Mouse (Mus musculus): Measurements from ENCODE around the gene Hspa12b. TPM values are rescaled to one million over a fixed set of nuclear protein-coding genes. Genes with fewer than 3 reads are reported as not detected.

Hspa12b gene
- total and polyA plus RNA-seq, 3 experiments: 0.56 to 2.0 (median 1.7) TPM

- Histone ChIP-seq H3K36me3 (replicated peaks in 1 of 2; ENCODE audit: control insufficient read depth in 1 of 2, insufficient read depth in 1 of 2, low read length in 1 of 2) (peaks cover 0 to 4% of the 10 kb centered on the region in 2 experiments), H3K9me3 (replicated peaks; ENCODE audit: low read length) (peaks cover 13% of the 10 kb centered on the region), H3K27ac (ENCODE audit: insufficient read depth, low read depth) (no peak overlapping the region), H3K4me2 (ENCODE audit: insufficient read depth, low read depth, poor library complexity, severe bottlenecking) (no peak overlapping the region), H3K9ac (ENCODE audit: insufficient read depth, low read depth) (no peak overlapping the region), H3K27me3 (replicated peaks) (no peaks in the 10 kb centered on the region), H3K4me3 (replicated peaks in 1 of 3; ENCODE audit: low read depth in 2 of 3, low read length in 2 of 3, poor library complexity in 1 of 3) (no peak overlapping the region), H3K79me2 (replicated peaks; ENCODE audit: control insufficient read depth, extremely low read depth, insufficient read depth, poor library complexity, severe bottlenecking) (no peaks in the 10 kb centered on the region), H3K4me1 (ENCODE audit: control insufficient read depth in 1 of 2, insufficient read depth in 2 of 2) (peaks cover 0 to 7% of the 10 kb centered on the region in 2 experiments; a peak in 1 of 4 replicates)
- in situ Hi-C loops (cut with MboI; ENCODE audit: low pct_ligation_motif_present, low pct_unique_long_range_greater_than_20kb, low sequenced_read_pairs) (no loop called here), dilution Hi-C loops (cut with MboI; ENCODE audit: extremely low pct_ligation_motif_present, extremely low pct_unique_long_range_greater_than_20kb, low sequenced_read_pairs) (no loop called here)
- TF ChIP-seq POLR2A (IDR thresholded peaks at IDR 0.05; ENCODE audit: low read depth, low read length) (no peak), ZMIZ1 (IDR thresholded peaks at IDR 0.05; ENCODE audit: low read depth, low read length) (no peak), JUN (IDR thresholded peaks at IDR 0.05; ENCODE audit: insufficient read depth, low read depth, low read length) (no peak), GABPA (IDR thresholded peaks at IDR 0.05; ENCODE audit: insufficient replicate concordance, low read depth, low read length) (no peak), SIN3A (IDR thresholded peaks at IDR 0.05; ENCODE audit: low read length) (no peak), CHD1 (IDR thresholded peaks at IDR 0.05; ENCODE audit: low read depth, low read length) (no peak), MAFK (IDR thresholded peaks at IDR 0.05; ENCODE audit: insufficient replicate concordance, low read length) (no peak), CHD2 (IDR thresholded peaks at IDR 0.05; ENCODE audit: low read length) (no peak), SMC3 (IDR thresholded peaks at IDR 0.05; ENCODE audit: low read depth, low read length) (no peak)
- DNase-seq (ENCODE audit: extremely low read depth): no peak
These were observed 41.8 kb downstream of the Hspa12b start for GRCm38 (mm10) chr2:131168914-131169313.

- in situ Hi-C loops (cut with MboI; ENCODE audit: low pct_ligation_motif_present, low pct_unique_long_range_greater_than_20kb, low sequenced_read_pairs): no loop called here
- Histone ChIP-seq H3K27me3 (replicated peaks) (no peaks in the 10 kb centered on the region), H3K27ac (ENCODE audit: insufficient read depth, low read depth) (no peak overlapping the region), H3K4me3 (replicated peaks in 1 of 3; ENCODE audit: low read depth in 2 of 3, low read length in 2 of 3, poor library complexity in 1 of 3) (no peak overlapping the region), H3K79me2 (replicated peaks; ENCODE audit: control insufficient read depth, extremely low read depth, insufficient read depth, poor library complexity, severe bottlenecking) (no peaks in the 10 kb centered on the region), H3K4me2 (ENCODE audit: insufficient read depth, low read depth, poor library complexity, severe bottlenecking) (no peak overlapping the region), H3K36me3 (replicated peaks in 1 of 2; ENCODE audit: control insufficient read depth in 1 of 2, insufficient read depth in 1 of 2, low read length in 1 of 2) (peaks cover 0 to 4% of the 10 kb centered on the region in 2 experiments), H3K4me1 (ENCODE audit: control insufficient read depth in 1 of 2, insufficient read depth in 2 of 2) (peaks cover 2 to 11% of the 10 kb centered on the region in 2 experiments; a peak in 1 of 4 replicates), H3K9ac (ENCODE audit: insufficient read depth, low read depth) (no peak overlapping the region), H3K9me3 (replicated peaks; ENCODE audit: low read length) (peaks cover 3% of the 10 kb centered on the region)
- no peak for DNase-seq (ENCODE audit: extremely low read depth)
- TF ChIP-seq ZC3H11A (IDR thresholded peaks at IDR 0.05; ENCODE audit: low read depth, low read length) (no peak), UBTF (IDR thresholded peaks at IDR 0.05; ENCODE audit: low read depth, low read length) (no peak), ETS1 (conservative IDR thresholded peaks at IDR 0.05; ENCODE audit: low read depth, low read length) (no peak), POLR2A (IDR thresholded peaks at IDR 0.05; ENCODE audit: low read depth, low read length) (no peak)
- dilution Hi-C loops (cut with MboI; ENCODE audit: extremely low pct_ligation_motif_present, extremely low pct_unique_long_range_greater_than_20kb, low sequenced_read_pairs): no loop called here
These were observed 43.9 kb downstream of the Hspa12b start for GRCm38 (mm10) chr2:131170936-131171335.

GRCm38 (mm10) chr2:131171401-131172104, 44.5 kb downstream of the Hspa12b start:
- H3K4me3 ChIP-seq (replicated peaks in 1 of 3; ENCODE audit: low read depth in 2 of 3, low read length in 2 of 3, poor library complexity in 1 of 3): no peak overlapping the region
- dilution Hi-C loops (cut with MboI; ENCODE audit: extremely low pct_ligation_motif_present, extremely low pct_unique_long_range_greater_than_20kb, low sequenced_read_pairs): no loop called here
- H3K4me2 ChIP-seq (ENCODE audit: insufficient read depth, low read depth, poor library complexity, severe bottlenecking): no peak overlapping the region
- no peak overlapping the region for H3K27ac ChIP-seq (ENCODE audit: insufficient read depth, low read depth)
- TF ChIP-seq MAZ (IDR thresholded peaks at IDR 0.05; ENCODE audit: low read depth, low read length) (no peak), MAX (IDR thresholded peaks at IDR 0.05; ENCODE audit: low read length) (no peak), ZNF384 (IDR thresholded peaks at IDR 0.05; ENCODE audit: low read depth, low read length) (no peak), ZMIZ1 (IDR thresholded peaks at IDR 0.05; ENCODE audit: low read depth, low read length) (no peak), POLR2AphosphoS2 (IDR thresholded peaks at IDR 0.05; ENCODE audit: low read depth, low read length) (no peak), MXI1 (IDR thresholded peaks at IDR 0.05; ENCODE audit: low read depth, low read length) (no peak), ETS1 (conservative IDR thresholded peaks at IDR 0.05; ENCODE audit: low read depth, low read length) (no peak), MAFK (IDR thresholded peaks at IDR 0.05; ENCODE audit: insufficient replicate concordance, low read length) (no peak)
- in situ Hi-C loops (cut with MboI; ENCODE audit: low pct_ligation_motif_present, low pct_unique_long_range_greater_than_20kb, low sequenced_read_pairs): no loop called here
- no peak for DNase-seq (ENCODE audit: extremely low read depth)
- H3K27me3 ChIP-seq (replicated peaks): no peaks in the 10 kb centered on the region
- H3K36me3 ChIP-seq (replicated peaks in 1 of 2; ENCODE audit: control insufficient read depth in 1 of 2, insufficient read depth in 1 of 2, low read length in 1 of 2): peaks cover 0 to 5% of the 10 kb centered on the region in 2 experiments
- H3K9me3 ChIP-seq (replicated peaks; ENCODE audit: low read length): peaks cover 3% of the 10 kb centered on the region
- H3K79me2 ChIP-seq (replicated peaks; ENCODE audit: control insufficient read depth, extremely low read depth, insufficient read depth, poor library complexity, severe bottlenecking): no peaks in the 10 kb centered on the region
- peaks cover 2 to 6% of the 10 kb centered on the region in 2 experiments; a peak in 1 of 4 replicates for H3K4me1 ChIP-seq (ENCODE audit: control insufficient read depth in 1 of 2, insufficient read depth in 2 of 2)
- H3K9ac ChIP-seq (ENCODE audit: insufficient read depth, low read depth): no peak overlapping the region
